28 mouse cellular contexts compared by ENCODE assay signal in genomic region chr15:7537858-7538257, GRCm38 (mm10).
A peak's percentile ranks its signal among the peaks of the same experiment; 100 is the strongest.
DNase-seq lines count a peak whose midpoint lies in the region; ATAC-seq and TF ChIP-seq lines count a peak whose summit lies in the region.
"Had no signal": no experiment of that assay in that cellular context is flagged by ENCODE, and none has a peak within 500 bp of the region (broad histone marks: within the 10 kb centered on the region; RNA-seq: fewer than 3 reads in every experiment).

No protein-coding gene starts in this region.

- no peaks in the 10 kb centered on the region for H3K36me3 ChIP-seq in intestine, embryonic 15.5 days
- no peaks in the 10 kb centered on the region for H3K36me3 ChIP-seq in intestine, postnatal 0 days (ENCODE audit: control insufficient read depth, insufficient read depth)
- H3K36me3 ChIP-seq in intestine, embryonic 16.5 days (ENCODE audit: control insufficient read depth, insufficient read depth, low read length): no peaks in the 10 kb centered on the region
- H3K36me3 ChIP-seq in forebrain, embryonic 15.5 days: no peaks in the 10 kb centered on the region
- H3K36me3 ChIP-seq: G1E; hindbrain, embryonic 10.5 days; hindbrain, embryonic 15.5 days; midbrain, embryonic 13.5 days; neural tube, embryonic 15.5 days had no signal

- no peaks in the 10 kb centered on the region for H3K27me3 ChIP-seq in intestine, embryonic 15.5 days (replicated peaks)
- H3K27me3 ChIP-seq in intestine, postnatal 0 days (replicated peaks; ENCODE audit: control insufficient read depth, insufficient read depth, low read length): no peaks in the 10 kb centered on the region
- H3K27me3 ChIP-seq in intestine, embryonic 16.5 days (replicated peaks; ENCODE audit: control insufficient read depth, insufficient read depth, low read length): no peaks in the 10 kb centered on the region
- H3K27me3 ChIP-seq in forebrain, embryonic 15.5 days: no peaks in the 10 kb centered on the region
- H3K27me3 ChIP-seq: hindbrain, embryonic 15.5 days; midbrain, embryonic 13.5 days; neural tube, embryonic 15.5 days had no signal

- DNase-seq in adrenal gland, postnatal 10 days: peak; percentile 3
- no peak for DNase-seq in thymus, postnatal 25 days
- DNase-seq: cerebellum, adult 8-10 months; cerebellum, postnatal 25 days; gastrocnemius, adult 2 months; heart, postnatal 14 days; kidney, adult 9 months; kidney, postnatal 10 days; layer of hippocampus, postnatal 36 days; liver; lung, adult 2 months; lung, postnatal 10 days; retina, postnatal 1 day; right cerebral cortex, postnatal 25 days; thymus, adult 2 months had no signal

- H3K9ac ChIP-seq in intestine, embryonic 15.5 days: no peak overlapping the region
- H3K9ac ChIP-seq in intestine, postnatal 0 days (ENCODE audit: low read depth, low read length): no peak overlapping the region
- H3K9ac ChIP-seq in intestine, embryonic 16.5 days (ENCODE audit: low read depth, low read length): no peak overlapping the region
- no peak overlapping the region for H3K9ac ChIP-seq in forebrain, embryonic 15.5 days (replicated peaks)
- H3K9ac ChIP-seq: hindbrain, embryonic 15.5 days; liver, embryonic 14.5 days; midbrain, embryonic 13.5 days; neural tube, embryonic 15.5 days had no signal

- no peak overlapping the region for H3K27ac ChIP-seq in intestine, embryonic 15.5 days
- H3K27ac ChIP-seq in intestine, postnatal 0 days (ENCODE audit: low read depth, low read length): no peak overlapping the region
- H3K27ac ChIP-seq in intestine, embryonic 16.5 days (ENCODE audit: low read length): no peak overlapping the region
- H3K27ac ChIP-seq in forebrain, embryonic 15.5 days (replicated peaks): no peak overlapping the region
- H3K27ac ChIP-seq: gastrocnemius, adult 2 months; hindbrain, embryonic 10.5 days; hindbrain, embryonic 15.5 days; liver, embryonic 14.5 days; macrophage; midbrain, embryonic 13.5 days; neural tube, embryonic 15.5 days had no signal

- TF ChIP-seq CTCF in intestine, postnatal 0 days (IDR thresholded peaks at IDR 0.05; ENCODE audit: low read depth): no peak

- H3K4me2 ChIP-seq in intestine, embryonic 15.5 days (replicated peaks): no peak overlapping the region
- no peak overlapping the region for H3K4me2 ChIP-seq in intestine, postnatal 0 days (replicated peaks; ENCODE audit: low read depth)
- no peak overlapping the region for H3K4me2 ChIP-seq in intestine, embryonic 16.5 days (ENCODE audit: low read depth, low read length)
- H3K4me2 ChIP-seq in forebrain, embryonic 15.5 days (replicated peaks): no peak overlapping the region
- H3K4me2 ChIP-seq: hindbrain, embryonic 15.5 days; midbrain, embryonic 13.5 days; neural tube, embryonic 15.5 days had no signal

- no peak overlapping the region for H3K4me3 ChIP-seq in intestine, embryonic 15.5 days (replicated peaks)
- no peak overlapping the region for H3K4me3 ChIP-seq in intestine, postnatal 0 days (ENCODE audit: low read depth, low read length)
- no peak overlapping the region for H3K4me3 ChIP-seq in intestine, embryonic 16.5 days (ENCODE audit: low read length)
- no peak overlapping the region for H3K4me3 ChIP-seq in forebrain, embryonic 15.5 days
- H3K4me3 ChIP-seq: gastrocnemius, adult 2 months; hindbrain, embryonic 10.5 days; hindbrain, embryonic 15.5 days; midbrain, embryonic 13.5 days; neural tube, embryonic 15.5 days had no signal

- 47% methylated on average over 4 of the region's 4 CpGs for WGBS in intestine, embryonic 15.5 days
- 42% methylated on average over 4 of the region's 4 CpGs for WGBS in intestine, postnatal 0 days
- 47% methylated on average over 4 of the region's 4 CpGs for WGBS in intestine, embryonic 16.5 days
- 85% methylated on average over 4 of the region's 4 CpGs for WGBS in forebrain, embryonic 15.5 days

- ATAC-seq in intestine, embryonic 15.5 days: peak; percentile 36; the same call in 1 of the 2 replicates
- ATAC-seq in intestine, postnatal 0 days: no peak
- ATAC-seq in intestine, embryonic 16.5 days: peak; percentile 52
- no peak for ATAC-seq in forebrain, embryonic 15.5 days (replicated peaks)
- ATAC-seq: forebrain, embryonic 16.5 days; midbrain, embryonic 13.5 days; Patski had no signal

- H3K4me1 ChIP-seq in intestine, embryonic 15.5 days (replicated peaks): no peaks in the 10 kb centered on the region
- H3K4me1 ChIP-seq in intestine, postnatal 0 days (replicated peaks; ENCODE audit: control insufficient read depth, insufficient read depth, low read length): no peaks in the 10 kb centered on the region
- H3K4me1 ChIP-seq in intestine, embryonic 16.5 days (ENCODE audit: control insufficient read depth, insufficient read depth, low read length): no peaks in the 10 kb centered on the region
- H3K4me1 ChIP-seq in forebrain, embryonic 15.5 days: no peaks in the 10 kb centered on the region
- H3K4me1 ChIP-seq: hindbrain, embryonic 10.5 days; hindbrain, embryonic 15.5 days; midbrain, embryonic 13.5 days; neural tube, embryonic 15.5 days had no signal

- no peaks in the 10 kb centered on the region for H3K9me3 ChIP-seq in intestine, embryonic 15.5 days
- no peaks in the 10 kb centered on the region for H3K9me3 ChIP-seq in intestine, postnatal 0 days (ENCODE audit: control insufficient read depth)
- no peaks in the 10 kb centered on the region for H3K9me3 ChIP-seq in intestine, embryonic 16.5 days (ENCODE audit: control insufficient read depth, low read length)
- no peaks in the 10 kb centered on the region for H3K9me3 ChIP-seq in forebrain, embryonic 15.5 days
- H3K9me3 ChIP-seq: G1E; hindbrain, embryonic 10.5 days; hindbrain, embryonic 15.5 days; midbrain, embryonic 13.5 days; neural tube, embryonic 15.5 days had no signal

Comparison
In these comparisons a context has a peak if more than half of its experiments do, and no peak if none do; other contexts are left out.
1. ATAC-seq: peak in intestine, embryonic 15.5 days (single experiment) and intestine, embryonic 16.5 days (single experiment); none in intestine, postnatal 0 days (single experiment) and forebrain, embryonic 15.5 days (single experiment).